Mouse (Mus musculus) gastrocnemius, postnatal 10 days (tissue): ENCODE data around the gene Abl2. TPM values are rescaled to one million over a fixed set of nuclear protein-coding genes. Genes with fewer than 3 reads are reported as not detected.
"Not testable (repeated sequence)": the region's sequence is repeated elsewhere in the genome, so short reads cannot be mapped to it uniquely, and the experiment has no call there.

Source experiments
- DNase-seq: peaks from one replicate; pipeline ENCODE4 v3.0.0; 2021; ENCODE audit warnings: mixed read lengths
- long read RNA-seq, 2 experiments: library from polyadenylated mRNA; stranded (forward); transcript quantifications; one replicate each; pipeline ENCODE4 v2.0.0; 2021
- total RNA-seq, 2 experiments: library from RNA; stranded (reverse); gene quantifications; 2 replicates each; pipeline ENCODE4 v1.2.3; 2021

Abl2 gene
- 10 to 100 TPM; 16.1 to 18.7 TPM for total RNA-seq
- long read RNA-seq, experiment 1, partial matches to known transcripts: 1 of 4 reads
- long read RNA-seq, experiment 1, other reads (novel, unspliced or antisense): 3 of 4 reads
- long read RNA-seq, experiment 2, partial matches to known transcripts: 0 of 4 reads
- long read RNA-seq, experiment 2, other reads (novel, unspliced or antisense): 4 of 4 reads

DNA sequence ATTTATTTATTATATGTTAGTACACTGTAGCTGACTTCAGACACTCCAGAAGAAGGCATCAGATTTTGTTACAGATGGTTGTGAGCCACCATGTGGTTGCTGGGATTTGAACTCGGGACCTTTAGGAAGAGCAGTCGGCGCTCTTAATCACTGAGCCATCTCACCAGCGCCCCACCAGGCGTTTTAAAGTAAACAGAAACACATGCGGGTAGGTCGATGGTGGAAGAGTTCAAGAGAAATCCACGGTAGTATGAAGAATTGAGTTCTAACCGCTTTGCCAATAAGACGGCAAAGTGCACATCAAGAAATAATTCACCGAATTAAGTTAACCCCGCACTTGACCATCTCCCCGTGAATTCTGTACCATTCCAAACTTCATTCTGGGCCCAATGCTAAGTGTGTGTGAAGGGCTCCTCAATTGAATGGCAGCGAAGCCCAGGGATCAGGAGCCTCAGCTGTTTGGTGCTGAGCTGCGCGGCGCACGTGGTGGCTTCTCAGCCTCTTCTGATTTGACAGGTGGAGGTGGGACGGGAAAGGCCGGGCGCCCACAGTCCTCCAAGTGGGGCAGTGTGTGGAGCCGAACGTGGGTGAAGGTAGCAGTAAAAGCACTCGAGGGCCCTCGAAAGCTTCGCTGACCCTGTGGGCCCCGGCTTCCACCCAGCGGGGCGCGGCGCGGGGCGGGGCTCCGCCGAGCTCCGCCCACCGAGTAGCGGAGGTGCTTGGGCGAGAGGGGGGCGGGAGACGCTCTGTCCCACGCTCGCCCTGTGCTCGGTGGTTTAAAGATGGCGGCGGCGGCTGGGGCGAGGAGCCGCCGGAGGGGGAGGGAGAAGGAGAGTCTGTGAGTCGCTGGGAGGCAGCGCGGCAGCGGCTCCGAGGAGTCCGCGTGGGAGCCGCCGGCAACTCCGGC lies at the start of gene Abl2:
TSS of gene Abl2 (plus strand) at position 763 of the 907 bp plus-strand sequence.
- DNase-seq: peak; percentile 89

DNA sequence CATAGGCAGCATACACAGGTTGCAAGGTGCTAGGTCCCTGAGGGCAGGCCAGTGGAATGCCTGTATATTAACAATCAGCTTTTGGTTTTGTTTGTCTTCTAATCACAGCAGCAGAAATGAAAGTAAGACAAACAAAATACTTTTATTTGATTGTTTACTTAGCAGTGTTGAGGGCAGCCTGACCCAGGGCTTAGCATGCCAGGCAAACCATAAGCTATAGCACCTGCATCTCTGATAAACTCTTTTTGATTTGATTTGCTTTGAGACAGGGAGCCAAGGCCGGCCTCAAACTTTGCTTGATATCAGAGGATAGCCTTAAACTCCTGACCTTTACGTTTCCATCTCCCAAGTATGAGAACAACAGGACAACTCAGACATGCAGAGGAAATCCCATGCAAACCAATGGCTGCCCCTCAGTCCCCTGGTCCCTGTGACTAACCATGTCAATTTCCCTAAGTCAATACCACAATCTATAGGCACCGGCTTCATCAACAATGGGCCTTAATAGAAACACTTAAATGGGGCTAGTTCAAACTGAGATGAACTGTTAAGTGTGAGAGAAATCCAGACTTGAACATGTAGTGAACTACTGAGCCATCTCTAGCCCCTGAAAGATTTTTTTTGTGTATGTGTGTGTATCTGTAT lies 38.3 kb upstream of the Abl2 start:
- no peak for DNase-seq

DNA sequence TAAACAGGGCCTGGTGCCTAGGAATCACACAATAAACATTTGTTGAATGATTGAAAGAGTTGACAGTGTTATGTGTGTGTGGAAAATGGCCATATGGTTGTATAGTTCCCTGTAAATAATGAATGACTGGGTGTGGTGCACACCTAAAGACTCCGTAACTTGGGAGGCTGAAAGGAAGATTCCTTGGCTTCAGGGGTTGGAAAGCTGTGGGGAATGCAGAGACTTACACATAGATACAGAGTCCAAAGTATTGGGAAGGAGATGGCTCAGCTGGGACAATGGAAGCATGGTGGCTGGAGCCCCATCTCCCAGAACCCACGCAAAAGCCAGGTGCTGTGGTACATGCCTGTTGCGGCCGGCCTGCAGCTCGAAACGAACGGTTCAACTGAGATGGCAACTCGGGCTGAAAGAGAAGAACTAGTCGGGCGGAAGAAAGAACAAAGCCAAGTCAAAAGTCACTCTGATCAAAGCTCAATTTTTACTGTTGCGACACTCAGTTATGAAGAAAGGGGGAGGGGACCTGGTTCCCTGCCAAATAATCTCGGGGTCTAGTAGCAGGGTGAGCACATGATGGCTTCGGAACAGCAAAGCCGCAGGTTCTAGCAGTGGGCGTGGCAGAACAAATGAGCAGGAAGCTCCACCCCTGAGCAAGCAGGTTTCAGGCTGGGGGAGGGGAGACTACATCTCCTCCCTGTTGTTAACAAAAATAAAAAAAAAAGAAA lies 36.6 kb upstream of the Abl2 start:
- no peak for DNase-seq

DNA sequence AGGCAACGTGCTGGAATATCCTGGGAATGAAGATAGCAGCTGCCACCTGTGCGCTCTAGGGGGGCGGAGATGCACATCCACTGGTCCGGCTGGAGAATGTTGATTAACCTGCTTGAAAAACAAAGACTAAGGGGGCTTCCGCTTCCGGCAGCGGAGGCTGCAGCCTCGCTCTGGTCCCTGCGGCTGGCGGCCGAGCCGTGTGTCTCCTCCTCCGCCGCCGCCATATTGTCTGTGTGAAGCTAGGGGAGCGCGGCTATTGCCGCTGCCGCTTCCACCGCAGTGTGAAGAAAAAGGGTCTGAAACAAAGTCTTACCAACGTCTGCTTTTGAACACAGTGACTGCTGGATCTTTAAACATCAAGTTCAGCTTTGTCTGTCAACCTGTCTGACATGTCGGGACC lies 34.7 kb upstream of the Abl2 start, which contains the start of gene Gm10031:
TSS of gene Gm10031 (plus strand) at position 171 of the 400 bp plus-strand sequence.
- DNase-seq: not testable (repeated sequence)

DNA sequence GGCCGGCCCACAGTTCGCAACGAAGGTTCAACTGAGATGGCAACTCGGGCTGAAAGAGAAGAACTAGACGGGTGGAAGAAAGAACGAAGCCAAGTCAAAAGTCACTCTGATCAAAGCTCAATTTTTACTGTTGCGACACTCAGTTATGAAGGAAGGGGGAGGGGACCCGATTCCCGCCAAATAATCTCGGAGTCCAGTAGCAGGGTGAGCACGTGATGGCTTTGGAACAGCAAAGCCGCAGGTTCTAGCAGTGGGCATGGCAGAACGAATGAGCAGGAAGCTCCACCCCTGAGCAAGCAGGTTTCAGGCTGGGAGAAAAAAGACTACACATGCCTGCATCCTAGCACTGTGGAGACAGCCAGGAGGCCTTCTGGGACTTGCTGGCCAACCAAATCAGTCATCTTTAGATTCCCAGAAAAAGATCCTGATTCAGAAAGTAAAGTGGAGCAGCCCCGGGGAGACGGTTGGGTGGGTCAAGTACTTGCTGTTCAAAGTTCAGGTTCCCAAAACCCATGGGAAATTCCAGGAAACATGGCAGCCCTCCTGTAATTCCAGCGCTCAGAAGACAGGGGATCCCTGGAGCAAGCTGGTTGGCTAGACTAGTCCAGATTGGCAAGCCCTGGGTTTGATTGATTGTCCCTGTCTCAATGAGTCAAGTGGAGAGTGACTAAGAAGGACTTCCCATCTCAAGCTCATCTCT lies 26.0 kb upstream of the Abl2 start:
- DNase-seq: not testable (repeated sequence)

DNA sequence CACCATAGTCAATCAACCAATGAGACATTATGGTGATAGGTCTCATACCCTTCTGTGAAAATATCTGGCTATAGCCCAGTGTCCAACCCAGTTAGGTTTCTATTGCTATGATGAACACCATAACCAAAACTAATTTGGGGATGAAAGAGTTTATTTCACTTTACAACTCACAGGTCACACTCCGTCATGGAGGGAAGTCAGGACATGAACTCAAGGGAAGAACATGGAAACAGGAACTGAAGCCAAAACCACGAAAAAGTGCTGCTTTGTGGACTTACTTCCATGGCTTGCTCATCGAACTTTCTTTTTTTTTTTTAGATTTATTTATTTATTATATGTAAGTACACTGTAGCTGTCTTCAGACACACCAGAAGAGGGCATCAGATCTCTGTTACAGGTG lies 25.1 kb upstream of the Abl2 start:
- DNase-seq: no peak

DNA sequence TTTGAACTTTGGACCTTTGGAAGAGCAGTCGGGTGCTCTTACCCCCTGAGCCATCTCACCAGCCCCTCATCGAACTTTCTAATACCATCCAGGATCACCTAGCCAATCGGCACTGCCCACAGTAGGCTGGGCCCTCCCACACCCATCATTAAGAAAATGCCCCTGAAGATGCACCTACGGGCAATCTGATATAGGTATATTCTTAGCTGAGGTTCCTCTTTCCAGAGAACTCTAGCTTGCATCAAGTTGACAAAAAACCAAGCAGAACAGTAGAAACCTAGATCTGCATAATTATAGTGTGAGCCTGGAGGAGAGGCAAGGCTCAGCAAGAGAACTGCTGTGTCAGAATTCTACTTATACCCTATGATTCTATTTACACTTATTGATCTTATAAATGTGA lies 24.7 kb upstream of the Abl2 start:
- no peak for DNase-seq

DNA sequence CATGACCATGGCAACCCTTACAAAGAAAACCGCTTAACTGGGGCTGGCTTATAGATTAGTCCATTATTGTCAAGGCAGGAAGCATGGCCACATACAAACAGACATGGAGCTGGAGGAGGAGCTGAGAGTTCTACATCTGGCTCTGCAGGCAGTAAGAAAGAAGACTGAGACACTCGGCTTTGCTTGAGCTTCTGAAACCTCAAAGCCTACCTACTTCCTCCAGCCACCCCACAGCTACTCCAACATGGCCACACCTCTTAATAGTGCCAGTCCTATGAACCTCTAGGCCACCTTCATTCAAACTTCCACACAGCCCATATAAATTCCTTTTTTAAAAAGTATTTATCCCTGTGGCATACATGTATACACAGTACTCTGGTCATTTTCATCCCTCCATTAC lies 21.6 kb upstream of the Abl2 start:
- no peak for DNase-seq

DNA sequence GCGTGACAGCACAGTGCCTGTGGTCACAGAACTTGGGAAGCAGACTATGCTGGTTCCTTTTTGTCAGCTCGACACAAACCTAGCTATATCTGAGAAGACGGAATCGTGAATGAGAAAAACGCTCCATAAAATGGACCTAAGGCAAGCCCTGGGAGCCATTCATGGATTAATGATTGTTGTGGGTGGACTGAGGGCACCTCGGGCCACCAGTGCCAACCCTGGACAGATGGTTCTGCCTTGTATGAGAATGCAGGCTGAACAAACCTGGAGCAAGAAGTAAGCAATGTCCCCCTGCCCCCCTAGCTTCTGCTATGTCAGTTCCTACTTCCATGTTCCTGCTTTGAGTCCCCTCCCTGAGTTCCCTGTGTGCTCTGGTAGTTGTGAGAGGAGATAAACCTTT lies 20.9 kb upstream of the Abl2 start:
- DNase-seq: no peak

DNA sequence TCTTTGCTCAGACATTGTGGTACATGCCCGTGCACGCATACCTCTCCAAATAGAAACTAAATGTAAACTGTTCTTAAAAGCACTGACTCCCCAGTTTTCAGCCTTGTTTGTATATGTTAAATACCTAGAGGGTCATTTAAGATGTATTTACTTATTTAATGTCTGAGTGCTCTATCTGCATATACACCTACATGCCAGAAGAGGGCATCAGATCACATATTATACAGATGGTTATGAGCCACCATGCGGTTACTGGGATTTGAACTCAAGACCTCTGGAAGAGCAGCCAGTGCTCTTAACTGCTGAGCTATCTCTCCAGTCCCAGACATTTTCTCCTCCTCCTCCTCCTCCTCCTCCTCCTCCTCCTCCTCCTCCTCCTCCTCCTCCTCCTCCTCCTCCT lies 20.2 kb upstream of the Abl2 start:
- DNase-seq: no peak

GRCm38 (mm10) chr1:156539787-156540560 lies 18.6 kb upstream of the Abl2 start:
- no peak for DNase-seq

DNA sequence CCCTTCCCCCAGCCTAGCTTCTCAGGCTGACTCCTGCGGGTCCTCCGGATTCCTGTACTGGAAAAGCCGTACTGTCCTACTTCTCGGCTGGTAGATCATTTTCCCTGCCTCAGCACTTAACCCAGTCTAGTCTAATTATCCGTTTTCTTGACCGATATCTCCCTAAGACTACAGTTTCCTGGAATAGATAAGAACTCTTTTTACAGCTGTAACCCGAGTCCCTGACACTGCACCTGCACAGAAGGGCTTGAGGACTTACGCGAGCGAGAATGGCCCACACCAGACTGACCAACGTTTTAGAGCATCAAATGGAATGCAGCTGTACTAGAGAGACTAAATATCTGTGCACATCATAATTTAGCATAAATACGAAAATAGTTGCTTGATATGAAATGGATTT lies 14.6 kb upstream of the Abl2 start:
- no peak for DNase-seq

DNA sequence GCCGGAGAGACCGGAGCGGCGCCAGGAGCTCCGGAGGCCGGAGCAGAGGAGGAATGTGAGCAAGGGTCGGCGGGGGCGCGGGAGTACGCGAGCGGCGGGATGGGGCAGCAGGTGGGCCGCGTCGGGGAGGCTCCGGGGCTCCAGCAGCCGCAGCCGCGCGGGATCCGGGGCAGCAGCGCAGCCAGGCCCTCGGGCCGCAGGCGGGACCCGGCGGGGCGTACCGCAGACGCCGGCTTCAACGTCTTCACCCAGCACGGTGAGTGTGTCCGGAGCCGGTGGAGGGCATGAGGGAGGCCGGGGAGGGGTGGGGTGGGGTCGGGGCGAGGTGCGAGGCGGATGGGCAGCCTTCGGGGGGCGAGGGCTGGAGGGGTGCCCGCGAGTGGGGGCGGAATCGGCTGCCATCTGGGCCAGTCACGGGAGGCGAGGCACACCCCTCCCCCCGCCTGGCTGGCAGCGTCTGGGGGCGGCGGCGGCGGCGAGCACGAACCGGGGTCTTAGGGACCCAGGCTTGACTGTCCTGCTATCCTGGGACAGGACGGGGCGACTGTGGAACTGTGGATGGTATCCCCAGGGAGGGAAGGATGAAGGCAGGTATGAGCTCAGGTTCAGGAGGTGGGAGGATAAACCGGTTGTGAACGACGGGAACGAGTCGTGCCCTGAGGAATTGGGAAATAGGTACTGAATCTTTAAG lies 509 bp downstream of the Abl2 start:
- DNase-seq: peak; percentile 50

DNA sequence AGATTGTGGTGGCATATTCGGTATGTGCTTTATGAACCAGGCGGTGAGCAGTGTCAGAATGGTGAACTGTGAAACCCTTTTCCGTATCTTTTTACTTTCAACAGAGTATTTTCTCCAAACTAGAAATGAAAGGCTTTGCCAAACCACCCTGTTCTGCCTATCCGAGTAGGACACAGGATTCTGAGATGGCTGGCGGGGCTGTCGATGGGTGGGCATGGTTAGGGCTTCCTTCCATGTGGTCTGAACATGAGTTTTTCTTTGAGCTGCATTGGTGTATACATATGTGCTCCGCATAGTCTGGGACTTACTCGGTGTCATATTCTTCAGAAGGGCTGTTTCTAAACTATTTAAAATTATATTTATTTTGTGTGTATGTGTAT lies 1.0 kb downstream of the Abl2 start:
- DNase-seq: no peak

DNA sequence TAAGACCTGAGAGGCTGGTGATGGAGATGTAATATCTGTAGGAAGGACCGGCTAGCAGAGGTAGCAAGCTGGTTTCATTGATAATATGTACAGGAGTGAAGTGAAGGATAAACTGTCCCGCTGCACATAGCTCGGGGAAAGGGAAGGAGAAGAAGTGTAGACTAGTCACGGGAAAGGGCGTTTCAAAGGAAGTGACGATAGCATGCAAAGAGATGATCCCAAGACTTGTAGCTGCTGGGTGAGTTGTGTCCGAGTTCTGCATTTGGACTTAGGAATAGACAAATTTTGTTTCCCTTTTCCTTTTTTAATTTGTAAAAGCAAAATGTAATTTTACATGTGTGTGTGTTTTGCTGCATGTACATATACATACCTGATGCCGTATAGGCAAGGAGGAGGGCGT lies 1.9 kb downstream of the Abl2 start:
- DNase-seq: no peak

- no peak for DNase-seq
These were observed 6.7 kb downstream of the Abl2 start for GRCm38 (mm10) chr1:156565328-156565727.

DNA sequence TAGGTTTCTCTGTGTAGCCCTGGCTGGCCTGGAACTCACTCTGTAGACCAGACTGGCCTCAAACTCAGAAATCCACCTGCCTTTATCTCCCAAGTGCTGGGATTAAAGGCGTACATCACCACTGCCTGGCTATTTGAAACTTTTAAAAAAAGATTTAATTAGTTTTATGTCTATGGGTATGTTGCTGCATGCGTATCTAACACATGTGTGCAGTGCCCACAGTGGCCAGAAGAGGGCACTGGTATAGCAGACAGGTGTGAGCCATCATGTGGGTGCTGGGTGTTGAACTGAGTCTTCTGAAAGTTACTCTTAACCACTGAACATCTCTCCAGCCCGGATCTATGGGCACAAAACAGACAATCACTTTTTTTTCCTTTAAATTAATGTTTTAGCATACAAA lies 7.5 kb downstream of the Abl2 start:
- peak; percentile 17 for DNase-seq

DNA sequence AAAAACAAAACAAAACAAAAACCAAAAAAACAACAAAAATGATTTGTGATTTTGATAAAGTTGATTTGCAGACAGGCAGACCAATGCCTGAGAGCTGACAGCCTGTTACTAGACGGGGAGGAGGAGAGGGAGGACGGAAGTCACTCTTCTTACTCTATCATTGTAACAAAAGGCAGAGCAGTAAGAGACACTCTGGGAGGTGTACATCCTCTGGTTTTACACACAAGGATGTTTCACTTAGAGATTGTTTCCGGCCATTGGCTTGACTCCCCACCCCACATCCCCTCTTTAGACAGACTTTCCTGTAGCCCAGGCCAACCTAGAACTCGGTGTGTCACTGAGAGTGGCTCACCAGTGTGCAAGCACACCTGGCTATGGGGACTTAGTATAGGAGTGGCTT lies 11.0 kb downstream of the Abl2 start:
- no peak for DNase-seq

GRCm38 (mm10) chr1:156572952-156573351 lies 14.4 kb downstream of the Abl2 start:
- no peak for DNase-seq

DNA sequence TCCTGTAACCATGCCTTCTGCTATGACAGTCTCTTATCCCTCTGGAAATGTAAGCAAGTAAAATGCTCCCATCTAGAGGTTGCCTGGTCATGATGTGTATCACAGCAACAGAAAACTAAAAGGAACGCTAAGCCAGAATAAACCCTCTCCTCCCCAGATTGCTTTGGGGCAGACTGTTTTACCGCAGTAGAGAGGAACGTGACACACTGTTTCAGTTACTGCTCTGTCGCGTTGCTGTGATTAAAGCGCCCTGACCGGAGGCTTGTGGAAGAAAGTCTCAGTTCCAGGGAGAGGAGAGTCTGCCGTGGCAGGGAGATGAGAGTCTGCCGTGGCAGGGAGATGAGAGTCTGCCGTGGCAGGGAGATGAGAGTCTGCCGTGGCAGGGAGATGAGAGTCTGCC lies 22.6 kb downstream of the Abl2 start:
- no peak for DNase-seq

GRCm38 (mm10) chr1:156584175-156584574 lies 25.6 kb downstream of the Abl2 start:
- DNase-seq: no peak
